Mouse (Mus musculus) hindbrain, postnatal 0 days (tissue): ENCODE measurements around the gene Slc51a. TPM values are rescaled to one million over a fixed set of nuclear protein-coding genes. Genes with fewer than 3 reads are reported as not detected.
"Not testable (repeated sequence)": the region's sequence is repeated elsewhere in the genome, so short reads cannot be mapped to it uniquely, and the experiment has no call there.

Source experiments
- ATAC-seq: fragments of 200-750 bp; cut with Nextera tagmentation; 2 replicates; pipeline ENCODE4 v1.8.0; 2017; ENCODE audit warnings: mild to moderate bottlenecking, moderate TSS enrichment, moderate library complexity
- DNase-seq: peaks from one replicate; pipeline ENCODE4 v3.0.0-alpha.2; 2015; ENCODE audit warnings: low spot score
- H3K27ac ChIP-seq: fragments of 300-500 bp; sonication (generic); 2 replicates; pipeline ENCODE4 v1.5.1; 2014; ENCODE audit warnings: mild to moderate bottlenecking
- H3K27me3 ChIP-seq: fragments of 300-500 bp; sonication (generic); 2 replicates; pipeline ENCODE4 v1.6.1; 2014; ENCODE audit warnings: low read length, mixed read lengths; ENCODE audit not compliant: insufficient read depth
- H3K36me3 ChIP-seq: fragments of 300-500 bp; sonication (generic); 2 replicates; pipeline ENCODE4 v1.6.1; 2014; ENCODE audit warnings: low read length, mixed read lengths; ENCODE audit not compliant: insufficient read depth
- H3K4me1 ChIP-seq: fragments of 300-500 bp; sonication (generic); 2 replicates; pipeline ENCODE4 v1.6.1; 2014; ENCODE audit warnings: antibody characterized with exemption, low read length, mixed read lengths; ENCODE audit not compliant: insufficient read depth
- H3K4me2 ChIP-seq: fragments of 300-500 bp; sonication (generic); 2 replicates; pipeline ENCODE4 v1.6.1; 2014; ENCODE audit warnings: low read depth, mild to moderate bottlenecking, low read length, moderate library complexity, mixed read lengths
- H3K4me3 ChIP-seq: fragments of 300-500 bp; sonication (generic); 2 replicates; pipeline ENCODE4 v1.5.1; 2014; ENCODE audit warnings: low read length
- H3K9ac ChIP-seq: fragments of 300-500 bp; sonication (generic); replicated peaks from 2 replicates; pipeline ENCODE4 v1.6.1; 2014; ENCODE audit warnings: mild to moderate bottlenecking, low read length, moderate library complexity, mixed read lengths
- H3K9me3 ChIP-seq: fragments of 300-500 bp; sonication (generic); 2 replicates; pipeline ENCODE4 v1.6.1; 2016; ENCODE audit warnings: low read length, mixed read lengths
- CTCF ChIP-seq: IDR thresholded peaks from 2 replicates; pipeline ENCODE4 v1.5.1; 2016; ENCODE audit warnings: antibody characterized with exemption, control low read depth, low read depth
- WGBS: fragments of 180-500 bp; shearing (Covaris S2); extraction: QIAGEN DNeasy Blood & Tissue Kit; methylation state at CpG from one replicate; pipeline ENCODE4 v1.1.7; 2014; 5-methylcytosine and 5-hydroxymethylcytosine counted together
- polyA plus RNA-seq: library from polyadenylated mRNA; unstranded; fragments of >200 nt; fragmentation: Nextera tagmentation; extraction: Ambion mirVana; gene quantifications from 2 replicates; pipeline ENCODE4 v1.2.1, GENCODE M21; 2015
- total RNA-seq: library from RNA; depleted of rRNA; stranded (reverse); fragments of >200 nt; gene quantifications from 2 replicates; pipeline ENCODE4 v1.2.3, GENCODE M21; 2014

The Slc51a gene
- total and polyA plus RNA-seq, 2 experiments from 2014 or later, result not detected

GRCm38 (mm10) chr16:32446563-32447138 lies 41.0 kb downstream of the Slc51a start:
- DNase-seq (no peak), ATAC-seq (no peak)
- no peaks in the 10 kb centered on the region for H3K9me3 ChIP-seq
- H3K27ac ChIP-seq, result no peak overlapping the region
- no peak overlapping the region for H3K9ac ChIP-seq
- H3K4me1 ChIP-seq, result no peaks in the 10 kb centered on the region
- H3K4me3 ChIP-seq, result no peak overlapping the region
- H3K27me3 ChIP-seq, result no peaks in the 10 kb centered on the region
- H3K36me3 ChIP-seq, result no peaks in the 10 kb centered on the region
- TF ChIP-seq CTCF, result no peak
- 87% methylated on average over 2 of the region's 2 CpGs for WGBS
- no peak overlapping the region for H3K4me2 ChIP-seq

- Histone ChIP-seq H3K27ac (no peak overlapping the region), H3K36me3 (no peaks in the 10 kb centered on the region), H3K9ac (no peak overlapping the region), H3K4me1 (no peaks in the 10 kb centered on the region), H3K4me2 (no peak overlapping the region), H3K9me3 (no peaks in the 10 kb centered on the region), H3K4me3 (no peak overlapping the region), H3K27me3 (no peaks in the 10 kb centered on the region)
- no peak for TF ChIP-seq CTCF
- DNase-seq (no peak), ATAC-seq (no peak)
- 96% methylated on average over 1 of the region's 1 CpGs for WGBS
Measured at GRCm38 (mm10) chr16:32445558-32445957, 42.1 kb downstream of the Slc51a start.

- H3K36me3 ChIP-seq, H3K27me3 ChIP-seq, ATAC-seq, H3K9me3 ChIP-seq, DNase-seq, H3K4me3 ChIP-seq, H3K27ac ChIP-seq, H3K4me1 ChIP-seq, H3K9ac ChIP-seq, H3K4me2 ChIP-seq: not testable (repeated sequence)
- 94% methylated on average over 3 of the region's 3 CpGs for WGBS
Measured at GRCm38 (mm10) chr16:32444615-32445014, 43.1 kb downstream of the Slc51a start.

- Histone ChIP-seq H3K9ac (no peak overlapping the region), H3K27ac (no peak overlapping the region), H3K4me2 (no peak overlapping the region), H3K4me3 (no peak overlapping the region), H3K36me3 (no peaks in the 10 kb centered on the region), H3K27me3 (no peaks in the 10 kb centered on the region), H3K4me1 (no peaks in the 10 kb centered on the region), H3K9me3 (no peaks in the 10 kb centered on the region)
- no peak for ATAC-seq
- no peak for TF ChIP-seq CTCF
- WGBS, result 93% methylated on average over 3 of the region's 3 CpGs
- no peak for DNase-seq
Measured at GRCm38 (mm10) chr16:32441432-32441831, 46.2 kb downstream of the Slc51a start.

- no peaks in the 10 kb centered on the region for H3K4me1 ChIP-seq
- 98% methylated on average over 1 of the region's 1 CpGs for WGBS
- H3K4me3 ChIP-seq, result no peak overlapping the region
- no peak overlapping the region for H3K4me2 ChIP-seq
- no peak for DNase-seq
- TF ChIP-seq CTCF, result no peak
- no peaks in the 10 kb centered on the region for H3K27me3 ChIP-seq
- H3K9ac ChIP-seq, result no peak overlapping the region
- H3K9me3 ChIP-seq, result no peaks in the 10 kb centered on the region
- ATAC-seq, result no peak
- no peak overlapping the region for H3K27ac ChIP-seq
- H3K36me3 ChIP-seq, result no peaks in the 10 kb centered on the region
Measured at GRCm38 (mm10) chr16:32437266-32437665, 50.4 kb downstream of the Slc51a start.

GRCm38 (mm10) chr16:32436657-32437056 lies 51.0 kb downstream of the Slc51a start:
- Histone ChIP-seq H3K36me3 (no peaks in the 10 kb centered on the region), H3K4me3 (no peak overlapping the region), H3K4me1 (peaks cover 6% of the 10 kb centered on the region), H3K4me2 (no peak overlapping the region), H3K9ac (no peak overlapping the region), H3K27me3 (no peaks in the 10 kb centered on the region), H3K9me3 (no peaks in the 10 kb centered on the region), H3K27ac (no peak overlapping the region)
- no peak for TF ChIP-seq CTCF
- ATAC-seq (no peak), DNase-seq (no peak)
- 80% methylated on average over 1 of the region's 1 CpGs for WGBS

GRCm38 (mm10) chr16:32434691-32435090 lies 53.0 kb downstream of the Slc51a start:
- TF ChIP-seq CTCF, result no peak
- Histone ChIP-seq H3K9me3 (no peaks in the 10 kb centered on the region), H3K9ac (no peak overlapping the region), H3K27ac (no peak overlapping the region), H3K4me2 (no peak overlapping the region), H3K4me3 (no peak overlapping the region), H3K4me1 (peaks cover 9% of the 10 kb centered on the region), H3K36me3 (no peaks in the 10 kb centered on the region), H3K27me3 (no peaks in the 10 kb centered on the region)
- ATAC-seq, result no peak
- DNase-seq, result no peak
